Mouse (Mus musculus) cerebellum, postnatal 14 days (tissue): ENCODE measurements around the gene Arl5c.
A peak's percentile ranks its signal among the peaks of the same experiment; 100 is the strongest.

Experiments used
- DNase-seq, 2 experiments: peaks; one replicate each; pipeline ENCODE4 v3.0.0; 2021; ENCODE audit warnings: mixed read lengths in 2 of 2

Arl5c gene

DNA sequence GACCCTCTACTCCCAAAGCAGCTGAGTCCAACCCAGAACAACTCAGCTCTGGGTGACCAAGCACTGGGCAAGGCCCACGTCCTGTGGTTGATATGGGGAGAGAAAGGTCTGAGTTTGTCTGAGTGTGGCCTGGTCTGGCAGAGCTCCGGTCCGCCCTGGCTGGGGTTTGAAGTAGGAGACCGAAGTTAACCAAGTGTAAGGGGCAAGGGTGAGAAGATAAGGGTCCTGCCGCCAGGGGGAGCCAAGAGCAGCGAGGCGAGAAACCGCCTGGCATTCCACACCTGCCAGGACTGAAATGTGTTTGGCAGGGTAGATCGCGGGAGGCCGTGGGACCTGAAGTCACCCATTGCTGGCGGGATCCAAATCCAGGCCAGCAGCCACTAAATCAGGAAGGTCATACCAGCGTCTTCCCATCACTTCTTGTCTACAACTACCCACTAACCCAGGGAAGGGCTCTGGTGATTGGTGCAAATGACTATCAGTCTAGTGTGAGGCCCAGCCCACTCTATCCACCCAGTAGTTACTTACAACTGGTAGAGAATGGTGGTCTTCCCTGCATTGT, 1.4 kb downstream of the Arl5c start:
- peak; percentile 75 to 86 for DNase-seq

DNA sequence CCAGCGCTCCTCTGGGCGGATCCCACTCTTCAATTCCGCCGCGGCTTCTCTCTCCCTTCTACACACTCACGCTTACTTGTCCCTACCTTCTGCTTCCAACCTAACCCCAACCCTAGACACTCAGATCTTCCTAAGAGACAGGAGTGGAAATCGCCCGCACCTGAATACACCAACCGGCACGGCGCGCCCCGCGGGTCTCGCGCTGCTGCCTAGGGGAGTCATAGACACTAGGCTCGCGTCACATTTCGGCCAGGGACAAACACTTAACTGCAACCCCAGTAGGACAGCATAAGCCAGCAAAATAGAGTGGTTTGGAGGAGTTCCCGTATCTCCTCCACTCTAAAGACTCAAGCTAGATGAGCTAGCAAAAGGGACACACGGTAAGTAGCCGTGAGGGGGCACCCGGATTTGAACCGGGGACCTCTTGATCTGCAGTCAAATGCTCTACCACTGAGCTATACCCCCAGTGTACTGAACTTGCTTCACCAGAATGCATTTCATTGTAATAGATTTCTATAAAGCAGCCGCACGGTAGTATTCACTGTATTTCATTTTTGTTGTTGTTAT, 7.4 kb downstream of the Arl5c start:
- peak; percentile 91 to 93 for DNase-seq

DNA sequence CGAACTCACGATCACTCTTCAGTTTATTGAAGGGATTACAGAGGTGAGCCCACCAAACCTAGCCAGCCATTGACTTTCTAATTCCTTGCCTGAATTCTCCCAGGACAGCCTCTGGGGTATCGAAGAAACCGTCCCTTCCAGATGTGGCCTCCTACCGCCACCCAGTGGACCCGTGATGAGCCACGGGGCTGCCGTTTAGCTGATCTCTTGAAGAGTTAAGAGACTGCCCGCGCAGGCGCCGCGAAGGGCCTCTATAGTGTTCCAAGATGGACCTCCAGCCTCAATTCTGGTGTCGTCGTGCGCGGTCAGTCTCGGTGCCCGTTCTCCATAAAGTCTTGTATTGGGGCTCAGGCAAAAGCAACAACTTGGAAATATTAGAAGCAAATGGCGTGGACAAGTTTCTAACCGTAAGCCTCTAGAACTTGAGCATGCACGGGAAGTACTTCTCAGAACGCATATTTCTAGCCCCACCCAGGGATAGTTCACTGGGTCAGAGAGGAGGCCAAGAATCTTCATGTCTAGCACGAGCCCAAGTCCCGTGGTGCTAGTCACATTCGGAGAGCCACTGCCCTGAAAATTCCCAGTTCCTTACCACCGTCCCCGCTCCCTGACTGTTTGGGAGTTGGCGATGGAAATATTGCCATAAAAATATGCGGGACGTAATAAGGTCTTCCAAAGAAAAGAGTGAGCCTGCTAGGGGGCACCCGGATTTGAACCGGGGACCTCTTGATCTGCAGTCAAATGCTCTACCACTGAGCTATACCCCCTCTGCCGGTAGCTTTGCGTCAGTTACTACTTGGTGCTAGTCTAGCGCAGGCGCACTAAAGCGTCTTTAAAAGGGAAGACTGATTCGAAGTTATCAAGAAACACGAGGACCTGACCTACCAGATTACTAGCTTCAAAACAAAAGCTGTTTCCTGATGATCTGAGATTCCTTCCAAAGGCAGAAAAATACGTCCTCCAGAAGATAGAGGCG, 8.1 kb downstream of the Arl5c start:
- DNase-seq = peak; percentile 96 to 97

DNA sequence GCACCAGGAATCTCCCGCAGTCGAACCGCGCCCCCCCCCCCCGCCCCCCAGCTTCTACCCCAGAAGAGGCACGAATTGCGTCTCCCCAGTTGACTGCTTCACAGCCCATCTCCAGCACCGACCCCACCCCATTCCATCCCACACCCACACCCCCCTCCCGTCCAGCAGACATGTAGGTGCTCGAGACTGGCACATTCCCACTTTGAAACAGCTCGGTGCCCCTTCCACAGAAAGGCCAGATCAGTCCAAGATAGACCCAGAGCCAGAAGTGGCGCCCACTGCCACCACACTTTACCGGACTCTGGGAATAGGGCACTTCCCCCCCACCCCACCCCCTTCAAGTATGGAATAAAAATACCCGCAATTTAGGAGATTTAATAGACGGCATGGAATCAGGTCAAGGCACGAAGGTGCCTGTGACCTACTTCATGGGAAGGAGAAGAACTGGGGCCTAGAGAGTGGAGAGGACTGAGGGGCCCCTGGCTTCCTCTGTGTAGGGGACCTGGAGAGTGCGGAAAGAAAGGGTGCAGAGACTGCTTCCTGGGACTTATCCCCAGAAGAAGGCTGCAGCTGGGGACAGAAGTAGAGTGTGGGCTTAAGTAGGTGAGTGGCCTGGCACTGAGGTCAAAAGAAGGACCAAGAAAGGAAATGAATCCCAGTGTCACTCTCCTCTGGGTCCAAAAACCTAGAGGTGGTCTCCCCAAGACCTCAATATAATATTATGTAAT, 9.1 kb downstream of the Arl5c start:
- DNase-seq = no peak

DNA sequence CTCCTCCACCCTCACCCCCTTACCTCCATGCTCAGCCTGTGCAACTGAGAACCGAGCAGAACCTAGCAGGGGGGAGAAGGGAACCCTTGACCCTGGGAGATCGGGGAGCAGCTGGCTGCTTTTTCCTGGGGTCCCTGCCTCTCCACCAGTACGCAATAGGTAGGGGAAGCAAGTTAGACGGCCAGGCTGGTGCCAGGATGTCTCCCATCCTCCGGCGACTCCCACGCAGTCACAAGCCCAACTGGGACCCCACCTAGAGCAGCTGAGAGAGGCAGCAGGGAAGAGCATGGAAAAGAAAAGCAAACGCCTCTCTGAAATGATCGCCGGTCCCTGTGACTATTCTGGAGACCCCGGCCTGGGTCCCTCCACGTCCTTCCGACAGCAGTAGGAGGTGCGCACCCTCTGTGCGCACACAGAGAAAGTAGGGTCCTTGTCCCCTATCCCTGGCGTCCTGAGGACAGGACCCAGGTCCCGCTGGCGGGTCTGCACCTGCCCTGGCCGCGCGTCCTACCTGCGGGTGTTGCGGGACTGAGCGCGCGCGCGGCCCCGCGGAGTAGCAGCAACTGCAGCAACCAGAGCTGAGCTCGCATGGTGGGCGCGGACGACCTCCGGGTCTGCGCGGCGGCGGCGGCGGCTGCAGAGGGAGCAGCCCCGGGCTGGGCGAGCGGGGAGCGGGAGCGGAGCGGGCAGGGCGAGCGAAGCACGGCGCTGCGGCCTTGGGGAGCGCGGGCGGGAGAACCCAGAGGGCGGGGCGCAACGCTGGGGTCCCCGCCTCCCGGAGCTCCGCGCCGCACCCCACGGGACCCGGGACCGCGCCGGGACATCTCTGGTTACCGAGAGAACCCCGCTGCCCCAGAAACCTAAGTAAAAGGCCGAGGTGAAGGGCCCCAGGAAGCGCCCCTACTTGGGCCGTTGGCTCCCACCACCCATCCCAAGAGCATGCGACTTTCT, 10.0 kb downstream of the Arl5c start, which contains the start of gene Plxdc1:
Gene Plxdc1, minus strand, starts transcription at position 718 of the 951 bp plus-strand sequence.
- DNase-seq = peak in 1 of 2 experiments; percentile 28

DNA sequence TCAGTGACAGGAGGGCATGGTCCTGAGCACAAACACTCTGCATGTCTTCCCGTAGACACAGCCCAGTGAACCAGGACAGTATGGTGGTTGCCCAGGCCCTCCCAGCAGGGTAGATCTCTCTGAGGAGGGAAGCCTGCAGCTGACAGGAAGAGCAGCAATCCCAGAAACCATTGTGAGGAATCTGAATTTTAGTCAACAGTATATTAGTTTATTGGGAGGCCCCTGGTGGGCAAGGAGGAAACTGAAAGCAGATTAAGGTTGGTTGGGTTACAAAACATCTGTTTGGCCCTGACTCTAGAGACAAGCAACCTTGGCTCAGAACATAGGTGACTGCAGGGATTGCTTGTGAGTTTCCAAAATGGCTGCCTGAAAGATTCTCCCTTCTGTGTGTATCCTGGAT, 12.0 kb downstream of the Arl5c start:
- DNase-seq = no peak

DNA sequence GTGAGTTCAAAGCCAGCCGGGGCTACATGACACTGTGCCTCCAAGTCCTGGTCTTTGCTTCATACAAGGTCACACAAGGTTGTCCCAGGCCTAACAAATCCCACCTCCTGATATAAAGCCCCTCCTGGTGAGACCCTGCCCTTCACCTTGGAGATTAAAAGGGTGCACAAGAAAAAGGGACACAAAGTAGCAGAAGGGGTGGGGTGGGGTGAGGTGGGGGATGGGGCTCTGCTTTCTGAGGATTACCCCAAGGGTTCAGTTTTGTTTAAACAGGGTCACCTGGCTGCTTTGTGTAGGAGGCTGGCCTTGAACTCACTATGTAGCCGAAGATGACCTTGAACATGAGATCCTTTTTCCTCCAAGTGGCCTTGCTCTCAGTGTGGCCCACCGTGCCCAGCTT, 12.5 kb downstream of the Arl5c start:
- no peak for DNase-seq

DNA sequence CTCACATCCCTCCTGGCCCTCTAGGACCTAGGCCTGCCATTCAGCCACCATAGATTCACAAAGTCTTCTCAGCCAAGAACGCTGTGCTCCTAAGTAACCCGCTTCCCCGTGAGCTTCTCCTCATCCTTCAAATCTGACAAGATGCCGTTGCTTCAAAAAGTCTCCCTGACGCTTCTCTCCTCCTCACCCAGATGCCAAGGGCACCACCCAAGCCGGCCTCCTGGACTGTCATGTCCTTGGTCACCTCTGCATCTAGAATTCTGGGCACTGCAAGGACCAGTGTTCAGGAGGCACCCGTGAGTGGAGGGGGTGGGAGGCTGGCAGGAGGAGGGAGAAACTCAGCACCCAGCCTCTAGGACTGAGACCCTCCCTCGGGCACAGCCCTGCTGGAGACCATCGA, 13.3 kb downstream of the Arl5c start:
- DNase-seq = no peak

DNA sequence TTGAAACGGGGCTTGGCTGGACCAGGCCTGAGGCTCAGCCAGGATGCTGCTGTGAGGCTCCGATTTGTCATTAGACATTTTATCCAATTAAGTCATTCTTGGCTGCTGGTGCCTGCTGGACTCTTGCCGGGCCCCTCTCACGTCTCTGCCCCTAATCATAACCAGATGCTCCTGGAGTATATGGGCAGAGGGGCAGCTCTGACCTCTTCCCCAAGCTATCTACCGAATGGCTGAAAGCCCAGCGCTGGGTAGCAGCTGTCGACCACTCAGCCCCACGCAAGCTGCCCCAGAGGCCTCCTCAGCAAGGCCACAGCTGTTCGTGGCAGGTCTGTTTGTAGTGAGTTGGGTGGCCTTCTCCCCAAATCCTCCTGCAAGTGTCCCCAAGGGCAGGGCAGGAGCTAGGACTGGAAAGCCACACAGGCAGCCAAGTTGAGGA, 15.4 kb downstream of the Arl5c start:
- DNase-seq = peak; percentile 68 to 76

DNA sequence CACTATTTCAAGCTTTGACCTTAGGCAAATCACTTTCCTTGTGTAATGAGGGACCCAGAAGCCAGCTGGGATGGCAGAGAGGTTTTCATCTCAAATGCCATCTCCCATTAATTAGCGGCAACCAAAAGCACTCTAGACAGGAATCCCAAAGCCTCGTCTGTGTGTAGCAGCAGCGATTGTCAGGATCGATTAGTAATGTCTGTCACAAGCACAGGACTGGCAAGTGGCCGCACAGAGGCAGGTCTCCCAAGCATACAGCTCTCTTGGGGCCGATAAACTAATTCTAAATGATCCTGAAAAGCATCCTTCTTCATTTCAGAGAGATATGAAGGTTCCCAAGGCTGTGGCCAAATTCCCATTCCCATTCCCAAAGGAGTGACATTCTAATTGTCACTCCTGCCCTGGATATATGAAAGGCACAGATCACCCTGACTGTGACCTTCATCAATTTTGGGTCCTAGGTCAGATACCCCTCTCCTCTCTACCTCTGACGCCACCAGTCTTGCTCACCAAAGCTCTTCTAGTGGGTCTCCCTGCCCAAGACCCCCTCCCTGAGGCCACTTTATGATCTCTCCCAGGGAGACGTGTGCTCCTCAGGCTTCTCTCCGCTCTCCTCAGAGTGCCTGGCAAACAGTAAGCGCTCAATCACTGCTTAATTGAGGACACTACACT, 16.0 kb downstream of the Arl5c start:
- DNase-seq = no peak

DNA sequence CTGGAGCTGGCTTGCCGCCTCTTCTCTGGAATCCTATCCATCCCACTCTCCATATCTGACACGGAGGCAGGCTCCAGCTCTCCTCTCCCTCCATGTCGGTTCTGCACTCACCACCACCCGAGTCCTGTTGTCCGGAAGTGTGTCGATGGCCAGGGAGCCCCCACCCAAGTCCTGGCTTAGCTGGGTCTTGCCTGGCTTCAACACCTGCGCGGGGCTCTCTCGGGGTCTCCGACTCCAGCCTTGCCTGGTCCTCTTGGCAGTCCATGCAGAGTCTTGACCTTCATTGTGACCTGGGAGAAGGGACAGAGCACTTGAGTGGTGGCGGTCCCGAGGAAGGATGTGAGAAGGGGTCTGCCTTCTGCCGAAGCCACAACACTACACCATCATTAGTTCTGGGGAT, 17.6 kb downstream of the Arl5c start:
- no peak for DNase-seq

DNA sequence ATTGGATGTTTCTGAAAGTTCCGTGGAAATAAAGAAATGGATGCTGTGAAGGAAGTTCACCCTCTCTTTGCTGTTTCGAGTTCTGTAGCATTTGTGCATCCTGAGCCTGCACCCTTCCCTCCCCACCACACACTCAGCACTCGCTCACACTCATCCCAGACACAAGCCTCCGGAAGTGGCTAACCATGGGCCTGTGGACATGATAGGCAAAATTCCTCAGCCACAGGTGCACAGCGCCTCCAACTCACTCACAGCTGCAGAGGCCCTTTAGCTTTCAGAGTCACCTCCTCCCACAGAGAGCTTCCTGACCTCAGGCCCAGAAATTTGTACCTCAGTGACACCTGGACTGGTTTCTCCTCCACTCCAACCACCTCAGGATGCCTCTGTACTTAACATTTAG, 18.2 kb downstream of the Arl5c start:
- DNase-seq = no peak

DNA sequence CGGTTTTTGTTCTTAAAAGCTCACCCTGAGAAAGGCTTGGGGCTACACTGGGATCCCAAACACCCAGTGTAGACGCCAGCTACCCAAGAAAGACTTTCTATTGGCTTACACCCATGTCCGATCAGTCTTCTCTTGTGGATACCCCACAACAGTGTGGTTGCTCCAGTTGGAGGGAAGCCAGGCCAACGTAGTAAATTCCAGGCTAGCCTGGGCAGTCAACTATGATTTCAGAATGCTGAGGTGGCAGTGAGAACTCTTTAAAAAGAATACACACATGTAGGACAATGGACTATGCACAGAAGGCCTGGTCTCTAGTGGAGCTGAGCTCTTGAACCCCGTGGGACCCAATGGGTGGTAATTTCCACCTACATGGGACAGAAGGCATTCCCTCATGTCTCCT, 21.2 kb downstream of the Arl5c start:
- DNase-seq = no peak

DNA sequence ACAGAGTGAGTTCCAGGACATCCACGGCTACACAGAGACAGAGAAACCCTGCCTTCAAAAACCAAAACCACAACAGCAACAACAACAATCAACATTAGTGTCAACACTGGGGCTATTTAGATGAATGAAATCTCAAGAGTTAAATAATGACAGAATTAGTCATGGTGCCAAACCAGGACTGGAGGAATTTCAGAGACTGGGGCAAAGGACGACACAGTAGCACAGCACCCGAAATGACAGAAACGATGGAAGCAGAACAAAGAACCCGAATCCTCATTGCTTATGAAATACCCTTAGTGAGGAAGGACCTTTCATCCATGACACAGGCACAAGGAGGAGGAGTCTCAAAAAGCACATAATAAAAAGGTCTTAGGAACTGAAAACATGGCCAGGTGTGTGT, 21.8 kb downstream of the Arl5c start:
- no peak for DNase-seq

DNA sequence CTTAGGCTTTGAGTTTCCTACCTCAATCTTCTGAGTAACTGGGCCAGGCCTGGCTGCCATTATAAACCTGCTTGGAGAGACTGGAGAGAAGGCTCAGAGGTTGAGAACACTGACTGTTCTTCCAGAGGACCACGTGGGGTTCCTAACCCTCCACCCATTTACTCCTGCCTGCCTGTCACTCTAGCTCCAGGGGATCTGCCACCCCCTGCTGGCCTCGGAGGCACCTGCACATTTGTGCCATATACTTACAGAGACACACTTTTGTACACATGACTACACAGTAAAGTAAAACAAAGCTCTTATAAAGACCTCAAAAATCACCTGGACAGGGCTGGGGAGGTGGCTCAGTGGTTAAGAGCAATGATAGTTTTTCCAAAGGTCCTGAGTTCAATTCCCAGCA, 23.5 kb downstream of the Arl5c start:
- DNase-seq = no peak

DNA sequence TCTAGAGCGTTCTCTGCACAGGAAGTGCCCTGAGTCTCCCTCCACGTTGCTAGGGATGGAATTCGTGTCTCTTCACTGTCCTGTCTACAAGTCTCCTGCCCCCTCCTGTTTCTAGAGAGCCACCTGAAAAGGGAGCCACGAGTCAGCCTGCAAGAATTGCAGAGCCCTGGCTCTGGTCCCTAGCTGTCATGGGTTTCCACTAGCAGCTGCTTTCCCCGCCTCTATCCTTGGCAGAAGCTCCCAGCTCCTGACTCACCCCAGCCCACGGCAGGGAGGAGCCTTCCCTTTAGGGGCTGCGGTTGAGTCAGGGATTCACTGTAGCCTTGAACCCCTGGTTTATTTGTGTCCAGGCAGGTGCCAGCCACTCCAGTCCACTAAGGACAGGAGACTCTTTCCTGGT, 24.7 kb downstream of the Arl5c start:
- DNase-seq = peak; percentile 65 to 79

DNA sequence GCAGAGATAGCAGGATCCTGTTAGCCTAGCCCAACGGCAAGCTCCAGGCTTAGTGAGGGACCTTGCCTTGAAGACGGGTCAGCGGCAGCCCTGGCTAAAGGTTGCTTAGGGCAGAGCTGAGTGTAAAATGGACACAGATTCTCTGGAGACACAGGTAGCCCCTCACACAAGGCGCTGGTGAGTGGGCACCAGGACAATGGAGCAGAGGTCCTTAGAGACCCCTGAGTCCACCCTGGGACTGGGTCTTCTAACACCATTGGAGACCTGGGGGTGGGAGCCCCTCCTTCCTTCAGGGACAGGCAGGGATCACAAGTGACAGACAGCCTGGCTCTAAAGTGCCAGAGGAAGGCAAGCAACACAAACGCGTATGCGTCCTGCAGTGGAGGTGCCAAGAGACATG, 25.2 kb downstream of the Arl5c start:
- no peak for DNase-seq

DNA sequence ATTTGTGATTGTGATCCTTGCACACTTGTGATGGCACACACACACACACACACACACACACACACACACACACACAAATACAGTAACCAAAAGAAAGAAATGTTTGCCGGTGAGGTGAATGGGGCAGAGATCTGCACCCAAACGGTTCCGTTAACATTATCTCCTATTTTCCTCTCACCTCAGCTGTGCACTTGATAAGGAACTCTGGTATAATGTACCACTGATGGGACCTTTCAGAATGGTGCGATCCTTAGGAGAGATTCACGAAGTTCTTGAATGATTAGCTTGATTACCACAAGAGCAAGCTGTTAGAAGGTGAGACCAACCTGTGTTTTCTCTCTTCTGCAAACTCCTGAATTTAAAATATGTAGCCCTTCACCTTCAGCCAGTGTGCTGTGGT, 27.6 kb downstream of the Arl5c start:
- DNase-seq = no peak

DNA sequence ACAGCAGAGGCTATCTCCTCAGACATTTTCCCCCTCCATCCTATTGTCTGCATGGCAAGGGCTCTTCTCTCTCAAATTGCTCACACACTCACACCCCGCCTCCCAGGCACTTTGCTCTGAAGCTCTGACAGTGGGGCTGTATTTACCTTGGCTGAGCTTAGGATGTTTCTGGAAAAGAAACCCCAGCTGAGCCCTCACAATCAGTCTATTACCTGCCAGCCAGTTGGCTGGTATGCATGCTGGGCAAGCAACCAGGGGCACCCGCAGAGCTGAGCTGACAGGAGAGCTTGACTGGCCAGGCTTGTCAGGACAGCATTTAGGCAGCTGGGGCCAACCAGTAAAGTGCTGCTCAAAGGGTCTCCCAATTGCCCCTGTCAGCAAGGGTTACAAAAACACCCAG, 28.9 kb downstream of the Arl5c start:
- DNase-seq = peak; percentile 73

DNA sequence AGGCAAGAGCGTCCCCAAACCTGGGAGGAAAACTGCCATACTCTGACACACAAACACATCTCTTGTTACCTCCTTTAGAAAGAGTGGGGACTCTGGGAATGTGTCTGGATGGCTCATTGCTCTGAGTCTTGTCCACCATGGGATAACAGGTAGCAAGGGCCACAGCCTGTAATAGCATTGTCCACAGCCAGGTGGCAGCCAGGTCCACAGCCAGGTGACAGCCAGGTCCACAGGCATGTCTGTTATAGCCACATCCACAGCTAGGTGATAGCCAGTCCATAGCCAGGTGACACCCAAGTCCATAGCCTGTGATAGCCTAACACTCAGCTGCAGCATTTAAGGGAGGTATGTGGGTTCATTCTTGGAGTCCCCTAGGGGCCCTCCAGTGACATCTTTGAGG, 35.1 kb downstream of the Arl5c start:
- DNase-seq = peak; percentile 74 to 75

DNA sequence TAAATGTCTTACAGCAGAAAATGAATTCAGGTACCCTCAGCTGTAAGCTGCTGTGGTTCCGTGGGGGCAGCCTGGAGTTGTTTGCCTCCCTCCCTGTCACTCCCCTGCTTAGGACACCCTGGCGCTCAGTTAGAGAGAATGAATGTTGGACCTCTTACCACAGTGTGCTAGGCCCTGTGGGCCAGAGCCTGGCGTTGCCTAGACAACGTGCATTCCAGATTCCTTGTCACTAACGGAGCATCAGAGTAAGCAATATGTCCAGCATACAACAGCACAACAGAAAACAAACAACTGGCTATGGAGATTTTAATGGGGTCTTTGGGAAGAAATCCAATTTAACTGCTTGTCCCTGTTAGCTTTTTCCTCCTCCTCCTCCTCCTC, 36.7 kb downstream of the Arl5c start:
- DNase-seq = no peak
